Mouse (Mus musculus): ENCODE results near the gene Izumo3. TPM values are rescaled to one million over a fixed set of nuclear protein-coding genes. Genes with fewer than 3 reads are reported as not detected.
"Not testable (repeated sequence)": the region's sequence is repeated elsewhere in the genome, so short reads cannot be mapped to it uniquely, and the experiment has no call there.

Gene Izumo3
- polyA plus RNA-seq (2014; fragmentation: Nextera tagmentation; extraction: Ambion mirVana), result not detected in 2 replicates

DNA sequence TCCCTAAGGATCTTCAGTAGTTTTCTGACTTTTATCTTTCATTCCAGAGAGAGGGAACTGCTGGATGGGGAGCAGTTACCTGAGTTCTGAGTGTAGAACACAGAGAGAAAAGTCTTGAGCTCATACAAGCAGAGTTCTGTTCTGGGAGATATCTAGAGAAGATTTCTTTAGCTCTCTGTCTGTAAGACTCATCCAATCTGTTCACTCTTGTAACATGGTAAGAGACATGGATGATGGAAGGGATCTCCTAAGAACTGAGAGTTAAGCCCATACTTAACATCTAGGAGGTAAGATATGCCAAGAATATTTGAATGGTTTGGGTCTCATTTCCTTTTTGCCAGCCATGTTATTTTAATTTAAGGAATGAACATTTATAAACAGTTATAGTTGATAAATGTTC, at the start of gene Izumo3:
TSS of gene Izumo3 (minus strand) at position 101 of the 400 bp plus-strand sequence.
- H3K4me2 ChIP-seq (ENCODE audit: low read depth), result no peak within 1 kb of the TSS
- no peak within 1 kb of the TSS for H3K27ac ChIP-seq (ENCODE audit: low read depth, low read length)
- H3K27me3 ChIP-seq (ENCODE audit: control insufficient read depth, insufficient read depth, low read length), result no peaks in the 10 kb centered on the region
- DNase-seq (ENCODE audit: low spot score), result no peak
- no peaks in the 10 kb centered on the region for H3K36me3 ChIP-seq (ENCODE audit: control insufficient read depth, insufficient read depth, low read length)
- no peaks in the 10 kb centered on the region for H3K4me1 ChIP-seq (ENCODE audit: control insufficient read depth, insufficient read depth, low read length)
- no peak within 1 kb of the TSS for H3K4me3 ChIP-seq (ENCODE audit: low read depth, low read length)
- H3K9me3 ChIP-seq (ENCODE audit: control insufficient read depth, low read length), result no peaks in the 10 kb centered on the region
- H3K9ac ChIP-seq (ENCODE audit: low read length), result no peak within 1 kb of the TSS
- no peak for ATAC-seq (ENCODE audit: insufficient read depth, low FRiP score, low TSS enrichment)

DNA sequence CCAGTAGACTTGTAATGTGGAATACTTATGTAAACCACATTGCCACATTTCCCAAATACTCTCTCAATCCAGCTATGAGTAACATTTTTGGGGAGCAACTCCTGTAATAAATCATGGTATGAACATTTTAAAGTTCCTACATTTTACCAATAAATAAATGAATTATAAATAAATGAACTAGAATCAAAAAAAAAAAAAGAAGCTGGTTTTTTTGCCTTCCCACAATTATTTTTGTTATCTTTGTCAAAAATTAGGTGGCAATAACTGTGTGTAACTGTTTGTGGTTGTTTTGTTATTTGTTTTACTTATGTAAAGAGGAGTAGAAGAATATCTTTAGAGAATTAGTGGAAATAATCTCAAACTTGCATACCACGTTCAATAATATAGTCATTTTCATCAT, 44.6 kb upstream of the Izumo3 start, which contains the start of gene Gm12666:
TSS of gene Gm12666 (minus strand) at position 101 of the 400 bp plus-strand sequence.
- H3K27ac ChIP-seq (ENCODE audit: low read depth, low read length); H3K27me3 ChIP-seq (ENCODE audit: control insufficient read depth, insufficient read depth, low read length); H3K4me2 ChIP-seq (ENCODE audit: low read depth); H3K36me3 ChIP-seq (ENCODE audit: control insufficient read depth, insufficient read depth, low read length); H3K9ac ChIP-seq (ENCODE audit: low read length); H3K4me3 ChIP-seq (ENCODE audit: low read depth, low read length); DNase-seq (ENCODE audit: low spot score); H3K4me1 ChIP-seq (ENCODE audit: control insufficient read depth, insufficient read depth, low read length); H3K9me3 ChIP-seq (ENCODE audit: control insufficient read depth, low read length); ATAC-seq (ENCODE audit: insufficient read depth, low FRiP score, low TSS enrichment): not testable (repeated sequence)
- WGBS, result 91% methylated on average over 1 of the region's 1 CpGs

DNA sequence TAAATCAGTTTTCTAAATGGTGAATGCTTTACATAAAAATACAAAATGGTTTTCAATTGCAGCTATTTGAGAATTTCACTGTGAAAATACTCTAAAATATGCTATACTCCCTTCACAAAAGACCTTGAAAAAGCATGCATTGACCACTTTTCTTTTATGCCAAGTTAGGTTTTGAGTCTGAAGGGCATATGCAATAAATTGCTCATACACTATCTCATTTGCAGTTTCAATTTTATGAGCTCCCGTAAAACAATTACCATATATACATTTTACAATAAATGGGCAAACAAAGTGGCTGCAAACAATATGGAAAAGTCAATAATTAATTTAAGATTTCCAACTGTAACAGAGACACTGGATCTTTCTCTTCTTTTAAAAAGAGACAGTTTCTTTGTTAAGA, 5.6 kb upstream of the Izumo3 start:
- DNase-seq (ENCODE audit: low spot score), result no peak
- H3K4me3 ChIP-seq (ENCODE audit: low read depth, low read length), result no peak overlapping the region
- 70% methylated on average over 1 of the region's 1 CpGs for WGBS
- H3K9me3 ChIP-seq (ENCODE audit: control insufficient read depth, low read length), result no peaks in the 10 kb centered on the region
- no peak overlapping the region for H3K27ac ChIP-seq (ENCODE audit: low read depth, low read length)
- ATAC-seq (ENCODE audit: insufficient read depth, low FRiP score, low TSS enrichment), result no peak
- H3K27me3 ChIP-seq (ENCODE audit: control insufficient read depth, insufficient read depth, low read length), result no peaks in the 10 kb centered on the region
- H3K4me1 ChIP-seq (ENCODE audit: control insufficient read depth, insufficient read depth, low read length), result no peaks in the 10 kb centered on the region
- no peak overlapping the region for H3K4me2 ChIP-seq (ENCODE audit: low read depth)
- H3K9ac ChIP-seq (ENCODE audit: low read length), result no peak overlapping the region
- H3K36me3 ChIP-seq (ENCODE audit: control insufficient read depth, insufficient read depth, low read length), result no peaks in the 10 kb centered on the region

DNA sequence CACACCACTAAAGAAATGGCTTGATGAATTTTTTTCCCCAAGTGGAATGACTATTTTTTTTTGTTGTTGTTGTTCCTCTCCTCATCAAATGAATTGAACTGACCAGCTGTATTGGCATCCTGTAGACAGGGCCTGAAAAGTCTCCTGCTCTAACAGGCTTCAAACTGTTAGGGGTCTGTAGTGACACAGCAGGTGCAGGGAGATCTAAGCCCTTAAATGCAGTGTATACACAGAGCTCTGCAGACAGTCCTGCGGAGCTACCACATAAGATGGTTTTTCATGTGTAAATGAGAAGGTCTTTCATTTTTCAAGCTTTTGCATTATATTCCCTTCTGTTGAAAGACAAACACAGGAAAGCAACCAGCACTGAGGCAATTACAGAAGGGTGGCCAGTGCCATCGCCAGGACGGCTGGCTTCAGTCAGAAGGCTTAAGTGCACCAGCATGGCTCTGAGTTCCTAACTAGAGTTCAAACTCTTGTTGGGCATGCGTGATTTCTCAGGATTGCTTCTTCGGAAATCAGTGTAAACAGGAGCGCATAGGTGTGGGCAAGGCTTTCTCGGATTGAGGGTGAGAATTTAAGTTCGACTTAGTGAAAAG, 35.5 kb downstream of the Izumo3 start:
- Histone ChIP-seq H3K9me3 (ENCODE audit: control insufficient read depth, low read length) (no peaks in the 10 kb centered on the region), H3K9ac (ENCODE audit: low read length) (no peak overlapping the region), H3K36me3 (ENCODE audit: control insufficient read depth, insufficient read depth, low read length) (no peaks in the 10 kb centered on the region), H3K4me2 (ENCODE audit: low read depth) (no peak overlapping the region), H3K4me1 (ENCODE audit: control insufficient read depth, insufficient read depth, low read length) (no peaks in the 10 kb centered on the region), H3K27me3 (ENCODE audit: control insufficient read depth, insufficient read depth, low read length) (no peaks in the 10 kb centered on the region), H3K27ac (ENCODE audit: low read depth, low read length) (no peak overlapping the region), H3K4me3 (ENCODE audit: low read depth, low read length) (no peak overlapping the region)
- ATAC-seq (ENCODE audit: insufficient read depth, low FRiP score, low TSS enrichment) (no peak), DNase-seq (ENCODE audit: low spot score) (no peak)
- 32% methylated on average over 8 of the region's 8 CpGs for WGBS

DNA sequence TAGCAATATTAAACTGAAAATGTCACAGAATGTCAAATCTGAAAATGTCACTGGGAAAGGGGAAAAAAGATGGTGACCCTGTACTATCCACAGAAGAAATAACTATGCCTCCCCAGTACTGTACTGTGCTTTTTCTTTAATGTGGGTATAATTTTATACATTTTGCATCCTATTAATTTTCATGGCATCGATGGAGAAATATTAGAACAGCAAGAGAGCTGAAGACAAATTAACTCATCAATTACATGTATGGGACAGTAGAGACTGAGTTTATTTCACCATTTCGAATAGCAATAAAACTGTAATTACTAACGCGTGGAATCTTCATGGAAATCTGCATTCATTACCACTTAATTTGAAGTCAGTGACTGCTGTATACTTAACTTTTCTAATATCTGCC, 49.6 kb downstream of the Izumo3 start:
- Histone ChIP-seq H3K36me3 (ENCODE audit: control insufficient read depth, insufficient read depth, low read length) (no peaks in the 10 kb centered on the region), H3K27ac (ENCODE audit: low read depth, low read length) (no peak overlapping the region), H3K4me3 (ENCODE audit: low read depth, low read length) (no peak overlapping the region), H3K4me2 (ENCODE audit: low read depth) (no peak overlapping the region), H3K27me3 (ENCODE audit: control insufficient read depth, insufficient read depth, low read length) (no peaks in the 10 kb centered on the region), H3K9me3 (ENCODE audit: control insufficient read depth, low read length) (no peaks in the 10 kb centered on the region), H3K9ac (ENCODE audit: low read length) (no peak overlapping the region), H3K4me1 (ENCODE audit: control insufficient read depth, insufficient read depth, low read length) (no peaks in the 10 kb centered on the region)
- 80% methylated on average over 4 of the region's 4 CpGs for WGBS
- ATAC-seq (ENCODE audit: insufficient read depth, low FRiP score, low TSS enrichment), result no peak
- no peak for DNase-seq (ENCODE audit: low spot score)

DNA sequence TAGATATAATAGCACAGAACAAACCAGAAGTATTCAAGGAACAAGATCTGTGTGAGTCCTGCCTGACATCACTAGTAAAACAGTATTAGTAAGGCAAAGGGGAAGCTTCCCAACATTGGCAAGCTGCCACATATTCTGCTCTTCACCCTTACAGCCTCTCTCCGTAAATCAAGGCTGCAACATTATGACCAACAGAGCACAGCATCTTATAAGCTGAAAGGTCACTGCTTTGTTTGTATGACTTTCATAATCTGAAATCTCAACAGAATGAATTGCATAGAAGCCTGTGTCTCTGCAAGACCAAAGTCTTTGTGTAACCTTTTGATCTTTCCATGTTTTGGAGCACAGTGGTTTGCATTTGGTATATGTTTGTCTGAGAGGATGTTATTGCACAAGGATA, 51.1 kb downstream of the Izumo3 start:
- no peak for DNase-seq (ENCODE audit: low spot score)
- 81% methylated on average over 1 of the region's 1 CpGs for WGBS
- H3K4me3 ChIP-seq (ENCODE audit: low read depth, low read length), result no peak overlapping the region
- no peak for ATAC-seq (ENCODE audit: insufficient read depth, low FRiP score, low TSS enrichment)
- H3K27me3 ChIP-seq (ENCODE audit: control insufficient read depth, insufficient read depth, low read length), result no peaks in the 10 kb centered on the region
- H3K4me2 ChIP-seq (ENCODE audit: low read depth), result no peak overlapping the region
- no peaks in the 10 kb centered on the region for H3K4me1 ChIP-seq (ENCODE audit: control insufficient read depth, insufficient read depth, low read length)
- H3K36me3 ChIP-seq (ENCODE audit: control insufficient read depth, insufficient read depth, low read length), result no peaks in the 10 kb centered on the region
- H3K27ac ChIP-seq (ENCODE audit: low read depth, low read length), result no peak overlapping the region
- H3K9me3 ChIP-seq (ENCODE audit: control insufficient read depth, low read length), result no peaks in the 10 kb centered on the region
- no peak overlapping the region for H3K9ac ChIP-seq (ENCODE audit: low read length)

Other genes with a start within 250 kb of the Izumo3 start
- not detected in 2 replicates for gene Gm12666, start 44.5 kb upstream of the Izumo3 start, polyA plus RNA-seq (2014; fragmentation: Nextera tagmentation; extraction: Ambion mirVana)

Data from neural tube, embryonic 11.5 days (tissue).